Mouse (Mus musculus): Measurements from ENCODE around the gene Arl8a.

Arl8a gene

DNA sequence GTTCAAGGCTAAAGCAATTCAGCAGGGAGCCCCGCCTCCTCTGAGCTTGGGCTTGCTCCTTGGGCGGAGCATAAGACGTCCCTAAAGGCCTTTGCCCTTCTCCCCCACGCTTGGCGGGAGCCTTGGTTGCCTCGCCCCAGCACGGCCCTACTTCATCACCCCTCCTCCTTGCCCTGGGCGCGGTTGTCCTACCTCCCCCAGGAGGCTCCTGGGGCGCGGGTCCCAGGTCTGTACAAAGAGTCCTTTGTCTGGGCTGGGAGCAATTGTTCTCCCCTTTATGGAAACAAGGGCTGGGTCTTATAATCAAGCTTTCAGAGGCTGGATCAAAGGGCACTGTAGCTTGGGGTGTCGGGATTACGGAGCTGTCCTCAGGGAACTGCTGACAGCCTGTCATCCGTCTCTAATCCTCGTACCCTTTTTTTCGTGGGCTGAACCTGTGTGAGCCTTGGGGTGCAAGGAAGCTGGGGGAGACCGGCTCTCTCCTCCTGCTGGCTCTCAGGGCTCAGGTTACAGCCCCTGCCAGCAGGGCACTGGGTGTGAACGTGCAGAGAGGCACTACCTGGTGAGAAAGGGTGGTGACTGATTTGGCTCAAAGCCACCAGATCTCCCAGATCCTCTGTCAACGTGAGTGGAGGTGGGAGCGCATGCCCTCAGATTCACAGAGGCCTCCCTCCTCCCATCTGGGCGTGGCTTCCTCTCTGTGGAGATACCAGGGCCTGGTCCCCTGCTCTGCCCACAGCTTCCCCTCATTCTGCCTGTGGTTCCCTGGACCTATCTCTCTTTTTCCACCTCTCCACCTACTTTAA lies 52.6 kb downstream of the Arl8a start:
- no peak for DNase-seq (ENCODE audit: extremely low read depth, low read depth, low spot score)

GRCm38 (mm10) chr1:135200400-135200799 lies 53.8 kb downstream of the Arl8a start:
- no peak for DNase-seq (ENCODE audit: extremely low read depth, low read depth, low spot score)

DNA sequence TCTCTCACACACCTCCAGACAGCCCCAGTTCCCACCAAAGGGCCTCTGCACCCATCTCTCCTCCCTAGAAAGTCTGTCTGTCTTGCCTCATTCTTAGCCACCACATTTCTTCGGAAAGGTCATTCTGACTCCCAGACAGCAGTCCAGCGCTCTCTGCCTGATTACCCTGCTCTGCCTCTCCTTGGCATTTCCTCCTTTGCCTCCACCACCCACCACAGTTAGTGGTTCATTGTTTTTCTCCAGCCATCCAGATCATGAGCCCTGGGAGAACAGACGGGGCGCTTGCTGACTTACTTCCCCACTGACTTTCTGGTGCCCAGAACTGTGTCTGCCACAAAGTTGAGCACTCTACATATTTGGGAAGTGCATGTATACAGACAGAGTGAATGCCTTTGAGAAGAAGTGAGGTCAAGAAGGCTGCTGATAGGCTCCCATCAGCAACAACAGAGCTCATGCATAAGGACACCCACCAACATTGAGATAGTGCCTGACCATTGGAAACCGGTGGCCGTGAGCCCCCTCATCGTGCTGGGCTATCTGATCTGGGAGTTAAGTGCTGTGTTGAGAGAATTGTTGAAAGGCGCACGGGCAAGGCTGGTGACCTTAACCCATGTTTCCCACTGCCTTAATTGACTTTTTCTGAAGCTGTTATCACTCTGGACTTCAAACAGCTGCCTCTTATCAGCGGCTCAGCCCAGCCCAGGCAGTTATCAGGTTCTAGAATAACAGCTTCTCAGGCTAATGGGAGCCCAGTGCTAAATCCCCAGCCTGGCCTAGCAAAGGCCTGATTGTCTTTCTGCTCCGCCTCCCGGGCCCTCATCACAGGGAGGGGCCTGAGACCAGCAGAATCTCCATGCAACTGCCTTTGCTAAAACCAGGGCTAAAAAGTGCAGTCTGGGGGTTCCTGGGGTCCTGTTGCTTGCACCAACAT lies 57.8 kb downstream of the Arl8a start:
- no peak for DNase-seq (ENCODE audit: extremely low read depth, low read depth, low spot score)

DNA sequence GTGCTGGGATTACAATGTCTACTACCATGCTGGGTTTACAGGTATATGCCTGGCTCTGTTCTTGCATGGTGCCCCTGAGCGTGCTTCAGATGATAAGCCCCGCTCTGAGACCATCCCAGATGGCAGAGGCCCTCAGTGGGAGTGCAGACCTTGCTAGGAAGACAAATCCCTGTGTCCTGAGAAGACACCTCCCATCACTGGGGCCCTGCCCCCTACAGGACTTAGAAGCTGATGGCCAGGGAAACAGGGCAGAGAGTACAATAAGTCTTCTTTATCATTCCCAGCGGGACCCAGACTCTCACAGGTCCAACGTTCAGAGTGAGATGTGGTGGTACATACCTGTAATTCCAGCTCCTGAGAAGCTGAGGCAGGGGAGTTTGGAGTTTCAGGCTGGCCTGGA lies 58.6 kb downstream of the Arl8a start:
- no peak for DNase-seq (ENCODE audit: extremely low read depth, low read depth, low spot score)

Data from fat pad, adult 2 months (tissue).